Mouse (Mus musculus): ENCODE measurements around the gene Plekha7. TPM values are rescaled to one million over a fixed set of nuclear protein-coding genes. Genes with fewer than 3 reads are reported as not detected.

Gene Plekha7
- polyA plus RNA-seq, 1 experiment, result 3.8 TPM

GRCm38 (mm10) chr7:116226316-116226715 lies 81.9 kb downstream of the Plekha7 start:
- 90% methylated on average over 6 of the region's 6 CpGs for WGBS
- H3K4me1 ChIP-seq (ENCODE audit: control insufficient read depth, insufficient read depth, insufficient read length), result peaks cover 7% of the 10 kb centered on the region; the same call in 1 of the 2 replicates

GRCm38 (mm10) chr7:116224543-116224942 lies 83.6 kb downstream of the Plekha7 start:
- no peaks in the 10 kb centered on the region for H3K27me3 ChIP-seq (ENCODE audit: control insufficient read depth, insufficient read depth, low read length)
- DNase-seq (ENCODE audit: low read depth in 1 of 2, low spot score in 2 of 2), result no peak
- H3K27ac ChIP-seq (ENCODE audit: insufficient read depth, low read length), result no peak overlapping the region
- no peak for TF ChIP-seq CTCF (IDR thresholded peaks at IDR 0.05; ENCODE audit: extremely low read depth, insufficient read depth, insufficient read length, insufficient replicate concordance)
- no peak for TF ChIP-seq POLR2A (IDR thresholded peaks at IDR 0.05; ENCODE audit: low read depth, low read length)
- 58% methylated on average over 2 of the region's 2 CpGs for WGBS
- no peaks in the 10 kb centered on the region for H3K36me3 ChIP-seq (ENCODE audit: control insufficient read depth, insufficient read depth, low read length)
- no peak overlapping the region for H3K4me3 ChIP-seq (ENCODE audit: extremely low read depth, insufficient read depth, insufficient read length)
- no peaks in the 10 kb centered on the region for H3K4me1 ChIP-seq (ENCODE audit: control insufficient read depth, insufficient read depth, insufficient read length)

More at GRCm38 (mm10) chr7:116226316-116226715, 81.9 kb downstream of the Plekha7 start:
- no peak overlapping the region for H3K4me3 ChIP-seq (ENCODE audit: extremely low read depth, insufficient read depth, insufficient read length)
- H3K36me3 ChIP-seq (ENCODE audit: control insufficient read depth, insufficient read depth, low read length), result no peaks in the 10 kb centered on the region
- TF ChIP-seq CTCF (IDR thresholded peaks at IDR 0.05; ENCODE audit: extremely low read depth, insufficient read depth, insufficient read length, insufficient replicate concordance), result no peak
- TF ChIP-seq POLR2A (IDR thresholded peaks at IDR 0.05; ENCODE audit: low read depth, low read length), result no peak
- no peak for DNase-seq (ENCODE audit: low read depth in 1 of 2, low spot score in 2 of 2)
- no peaks in the 10 kb centered on the region for H3K27me3 ChIP-seq (ENCODE audit: control insufficient read depth, insufficient read depth, low read length)
- H3K27ac ChIP-seq (ENCODE audit: insufficient read depth, low read length), result no peak overlapping the region

GRCm38 (mm10) chr7:116223010-116223783 lies 85.0 kb downstream of the Plekha7 start:
- H3K36me3 ChIP-seq (ENCODE audit: control insufficient read depth, insufficient read depth, low read length), result no peaks in the 10 kb centered on the region
- H3K27me3 ChIP-seq (ENCODE audit: control insufficient read depth, insufficient read depth, low read length), result no peaks in the 10 kb centered on the region
- no peak overlapping the region for H3K4me3 ChIP-seq (ENCODE audit: extremely low read depth, insufficient read depth, insufficient read length)
- H3K27ac ChIP-seq (ENCODE audit: insufficient read depth, low read length), result no peak overlapping the region
- 91% methylated on average over 14 of the region's 14 CpGs for WGBS
- no peaks in the 10 kb centered on the region for H3K4me1 ChIP-seq (ENCODE audit: control insufficient read depth, insufficient read depth, insufficient read length)
- DNase-seq (ENCODE audit: low read depth in 1 of 2, low spot score in 2 of 2), result no peak
- TF ChIP-seq CTCF (IDR thresholded peaks at IDR 0.05; ENCODE audit: extremely low read depth, insufficient read depth, insufficient read length, insufficient replicate concordance), result no peak
- TF ChIP-seq POLR2A (IDR thresholded peaks at IDR 0.05; ENCODE audit: low read depth, low read length), result no peak

- no peak for DNase-seq (ENCODE audit: low read depth in 1 of 2, low spot score in 2 of 2)
- 58% methylated on average over 8 of the region's 8 CpGs for WGBS
- H3K4me3 ChIP-seq (ENCODE audit: extremely low read depth, insufficient read depth, insufficient read length), result no peak overlapping the region
- TF ChIP-seq CTCF (IDR thresholded peaks at IDR 0.05; ENCODE audit: extremely low read depth, insufficient read depth, insufficient read length, insufficient replicate concordance) (no peak), POLR2A (IDR thresholded peaks at IDR 0.05; ENCODE audit: low read depth, low read length) (no peak)
- H3K36me3 ChIP-seq (ENCODE audit: control insufficient read depth, insufficient read depth, low read length), result no peaks in the 10 kb centered on the region
- H3K27me3 ChIP-seq (ENCODE audit: control insufficient read depth, insufficient read depth, low read length), result no peaks in the 10 kb centered on the region
- H3K27ac ChIP-seq (ENCODE audit: insufficient read depth, low read length), result no peak overlapping the region
- H3K4me1 ChIP-seq (ENCODE audit: control insufficient read depth, insufficient read depth, insufficient read length), result no peaks in the 10 kb centered on the region
Observed at GRCm38 (mm10) chr7:116222288-116223009, 85.7 kb downstream of the Plekha7 start.

- DNase-seq (ENCODE audit: low read depth in 1 of 2, low spot score in 2 of 2), result no peak
- H3K36me3 ChIP-seq (ENCODE audit: control insufficient read depth, insufficient read depth, low read length), result no peaks in the 10 kb centered on the region
- H3K27ac ChIP-seq (ENCODE audit: insufficient read depth, low read length), result no peak overlapping the region
- no peak overlapping the region for H3K4me3 ChIP-seq (ENCODE audit: extremely low read depth, insufficient read depth, insufficient read length)
- TF ChIP-seq CTCF (IDR thresholded peaks at IDR 0.05; ENCODE audit: extremely low read depth, insufficient read depth, insufficient read length, insufficient replicate concordance) (no peak), POLR2A (IDR thresholded peaks at IDR 0.05; ENCODE audit: low read depth, low read length) (no peak)
- WGBS, result 32% methylated on average over 7 of the region's 7 CpGs
- H3K4me1 ChIP-seq (ENCODE audit: control insufficient read depth, insufficient read depth, insufficient read length), result no peaks in the 10 kb centered on the region
- no peaks in the 10 kb centered on the region for H3K27me3 ChIP-seq (ENCODE audit: control insufficient read depth, insufficient read depth, low read length)
Observed at GRCm38 (mm10) chr7:116221883-116222282, 86.3 kb downstream of the Plekha7 start.

- Histone ChIP-seq H3K4me1 (ENCODE audit: control insufficient read depth, insufficient read depth, insufficient read length) (no peaks in the 10 kb centered on the region), H3K36me3 (ENCODE audit: control insufficient read depth, insufficient read depth, low read length) (no peaks in the 10 kb centered on the region), H3K4me3 (ENCODE audit: extremely low read depth, insufficient read depth, insufficient read length) (no peak overlapping the region), H3K27ac (ENCODE audit: insufficient read depth, low read length) (no peak overlapping the region), H3K27me3 (ENCODE audit: control insufficient read depth, insufficient read depth, low read length) (no peaks in the 10 kb centered on the region)
- 93% methylated on average over 12 of the region's 12 CpGs for WGBS
- TF ChIP-seq POLR2A (IDR thresholded peaks at IDR 0.05; ENCODE audit: low read depth, low read length), result no peak
- TF ChIP-seq CTCF (IDR thresholded peaks at IDR 0.05; ENCODE audit: extremely low read depth, insufficient read depth, insufficient read length, insufficient replicate concordance), result no peak
- DNase-seq (ENCODE audit: low read depth in 1 of 2, low spot score in 2 of 2), result no peak
Observed at GRCm38 (mm10) chr7:116220103-116220707, 88.0 kb downstream of the Plekha7 start.
